Mouse (Mus musculus) kidney, adult 18-20 months (tissue): ENCODE results near the gene Rbfox1.

ENCODE experiments used
- DNase-seq: peaks from one replicate; pipeline ENCODE4 v3.0.0; 2021

Rbfox1 gene

GRCm38 (mm10) chr16:6736998-6737397, 851.8 kb downstream of the Rbfox1 start:
- DNase-seq = no peak

DNA sequence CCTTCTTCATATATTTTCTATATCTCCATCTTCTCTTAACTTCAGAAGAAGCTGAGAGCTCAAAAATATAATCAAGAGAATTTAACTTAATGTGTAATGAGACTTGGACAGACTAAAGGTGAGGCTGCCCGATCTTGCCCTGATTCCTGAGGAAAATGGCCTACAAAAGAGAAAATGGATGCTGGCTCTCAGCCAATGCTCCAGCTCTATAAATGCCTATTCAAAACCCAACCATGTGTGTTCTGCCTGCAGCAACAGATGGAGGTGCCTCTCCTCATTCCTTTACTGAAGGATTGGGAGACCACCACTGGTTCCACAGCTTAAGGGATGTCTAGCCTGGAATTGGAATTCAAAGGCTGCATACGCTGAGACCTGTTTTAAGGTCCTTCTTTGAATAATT, 861.0 kb downstream of the Rbfox1 start:
- DNase-seq = no peak

GRCm38 (mm10) chr16:6750491-6750890, 865.3 kb downstream of the Rbfox1 start:
- DNase-seq = no peak

- DNase-seq = no peak
Measured at GRCm38 (mm10) chr16:6754847-6755246, 869.7 kb downstream of the Rbfox1 start.

DNA sequence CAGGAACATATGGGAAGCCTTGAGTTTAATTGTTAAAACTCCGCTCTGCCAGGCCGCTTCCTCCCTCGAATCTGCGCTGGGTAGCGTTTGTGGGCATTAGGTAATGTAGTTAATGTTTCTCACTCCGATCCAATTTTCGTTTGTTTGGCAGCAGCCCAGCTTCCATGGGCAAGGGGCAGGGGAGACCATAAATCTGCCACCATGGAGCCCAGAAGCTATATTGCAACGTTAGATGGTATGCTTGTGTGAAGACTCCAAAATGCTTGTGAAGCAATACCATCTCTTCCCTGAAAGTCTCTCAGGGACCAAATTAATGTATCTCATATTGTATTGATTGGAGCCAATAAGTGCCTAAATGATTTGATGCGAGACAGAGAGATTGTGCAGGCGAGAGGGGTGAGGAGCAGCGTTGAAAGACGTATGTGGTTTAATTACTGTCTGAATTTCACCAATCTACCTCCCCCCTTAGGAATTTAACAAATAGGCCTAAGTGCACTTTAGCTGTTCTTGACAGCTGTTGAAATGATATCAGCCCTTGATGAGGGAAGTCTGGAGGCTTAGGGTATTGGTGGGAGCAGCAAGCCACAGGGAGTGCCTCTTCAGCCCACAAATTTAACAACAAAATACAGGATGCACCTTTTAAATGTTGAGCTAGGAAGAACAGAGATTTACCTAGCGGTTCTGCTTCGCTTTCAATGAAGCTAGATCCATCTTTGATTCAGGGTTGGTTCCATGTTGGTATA, 884.5 kb downstream of the Rbfox1 start:
- DNase-seq = no peak

GRCm38 (mm10) chr16:6777506-6778185, 892.5 kb downstream of the Rbfox1 start:
- no peak for DNase-seq

DNA sequence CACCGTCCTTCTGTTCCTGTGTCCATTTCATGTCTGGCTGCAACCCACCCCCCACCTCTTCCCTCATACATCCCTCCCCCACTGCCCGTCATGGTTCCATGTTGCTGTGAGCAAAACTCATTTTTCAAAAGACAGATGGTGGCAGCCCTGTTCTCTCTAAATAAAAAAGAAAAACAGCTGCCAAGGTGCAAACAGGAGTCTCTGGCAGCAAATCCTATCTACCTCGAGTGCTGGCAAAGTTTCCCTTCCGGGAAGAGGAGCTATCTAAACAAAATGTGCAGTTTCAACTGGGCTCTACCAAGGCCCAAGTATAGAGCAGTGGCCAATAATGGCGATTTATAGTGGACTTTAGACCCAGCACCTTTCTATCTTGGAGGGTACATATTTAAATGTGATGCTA, 899.0 kb downstream of the Rbfox1 start:
- DNase-seq = no peak

GRCm38 (mm10) chr16:6785026-6785425, 899.9 kb downstream of the Rbfox1 start:
- no peak for DNase-seq

DNA sequence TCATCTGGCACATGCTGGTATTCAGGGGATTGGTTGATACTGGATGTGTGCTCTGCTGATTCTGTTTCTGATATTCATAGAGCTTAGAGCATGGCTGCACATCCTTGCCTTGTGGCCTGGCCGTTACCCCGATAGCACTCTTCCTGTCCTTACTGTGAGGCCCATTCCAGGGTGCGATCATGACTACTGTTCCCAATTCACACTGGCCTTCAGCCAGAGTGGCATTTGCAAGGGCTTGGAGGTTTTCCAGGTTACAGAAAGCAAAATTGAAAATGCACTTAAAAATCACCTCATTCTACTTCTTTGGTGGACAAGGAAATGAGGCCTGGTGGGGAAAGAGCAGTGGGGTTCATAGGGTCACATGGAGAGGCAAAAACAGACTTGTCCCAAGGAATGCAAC, 906.1 kb downstream of the Rbfox1 start:
- DNase-seq = no peak

DNA sequence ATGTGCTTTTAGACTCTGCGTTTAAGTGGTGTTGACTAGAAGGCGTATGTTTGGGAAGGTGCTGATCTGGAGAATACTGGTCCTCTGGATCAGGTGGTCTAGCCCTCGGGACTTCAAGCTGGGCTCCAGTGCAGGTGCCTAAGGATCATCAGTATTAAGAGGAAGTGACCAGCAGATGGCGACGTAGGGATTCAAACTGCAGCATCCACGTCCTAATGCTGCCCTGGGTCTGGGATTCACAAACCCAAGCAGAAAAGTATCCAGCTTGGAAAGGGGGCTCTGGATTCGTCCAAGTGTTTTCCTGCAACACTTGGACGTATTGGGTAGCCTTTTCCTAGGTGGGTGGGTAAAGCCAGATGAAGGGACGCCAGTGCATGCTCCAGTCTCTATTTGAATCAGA, 906.5 kb downstream of the Rbfox1 start:
- DNase-seq = peak; percentile 33

DNA sequence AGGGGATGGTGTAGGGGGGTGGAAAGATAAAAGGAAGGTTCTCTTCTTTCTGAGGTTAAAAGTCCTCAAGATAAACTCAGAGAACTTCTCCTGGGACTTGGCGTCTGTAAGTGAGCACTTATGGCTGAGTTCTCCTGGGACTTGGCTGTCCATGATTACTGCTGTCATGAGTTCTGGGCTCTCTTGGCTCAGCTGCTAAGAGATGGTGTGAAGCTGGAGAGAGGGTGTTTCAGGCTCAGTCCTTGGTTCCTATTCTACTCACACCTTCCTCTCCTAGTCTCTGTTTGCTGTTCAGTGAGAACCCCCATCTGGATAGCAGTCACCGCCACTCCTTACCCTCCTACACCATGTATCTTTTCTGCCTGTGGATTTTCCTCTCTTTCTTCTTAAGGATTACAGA, 921.1 kb downstream of the Rbfox1 start:
- no peak for DNase-seq

DNA sequence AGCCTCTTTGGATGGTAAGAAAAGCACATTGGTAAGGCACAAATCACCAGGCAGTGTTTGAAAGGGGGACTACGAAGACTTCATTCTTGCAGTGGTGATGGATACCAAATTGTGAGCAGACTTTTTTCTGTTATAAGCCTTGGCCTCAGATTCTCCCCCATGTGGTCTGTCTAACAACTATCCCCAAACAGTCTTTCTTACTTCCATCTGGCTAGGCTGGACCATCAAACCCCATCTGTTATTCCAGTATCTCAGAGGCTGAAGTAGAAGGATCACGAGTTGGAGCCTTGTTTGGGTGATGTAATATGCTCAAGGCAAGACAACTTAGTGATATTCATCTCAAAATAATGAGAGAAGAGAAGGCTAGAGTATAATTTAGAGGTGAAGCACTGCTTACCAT, 922.7 kb downstream of the Rbfox1 start:
- DNase-seq = no peak

- no peak for DNase-seq
Measured at GRCm38 (mm10) chr16:6813871-6814270, 928.7 kb downstream of the Rbfox1 start.

- no peak for DNase-seq
Measured at GRCm38 (mm10) chr16:6821741-6822140, 936.6 kb downstream of the Rbfox1 start.

DNA sequence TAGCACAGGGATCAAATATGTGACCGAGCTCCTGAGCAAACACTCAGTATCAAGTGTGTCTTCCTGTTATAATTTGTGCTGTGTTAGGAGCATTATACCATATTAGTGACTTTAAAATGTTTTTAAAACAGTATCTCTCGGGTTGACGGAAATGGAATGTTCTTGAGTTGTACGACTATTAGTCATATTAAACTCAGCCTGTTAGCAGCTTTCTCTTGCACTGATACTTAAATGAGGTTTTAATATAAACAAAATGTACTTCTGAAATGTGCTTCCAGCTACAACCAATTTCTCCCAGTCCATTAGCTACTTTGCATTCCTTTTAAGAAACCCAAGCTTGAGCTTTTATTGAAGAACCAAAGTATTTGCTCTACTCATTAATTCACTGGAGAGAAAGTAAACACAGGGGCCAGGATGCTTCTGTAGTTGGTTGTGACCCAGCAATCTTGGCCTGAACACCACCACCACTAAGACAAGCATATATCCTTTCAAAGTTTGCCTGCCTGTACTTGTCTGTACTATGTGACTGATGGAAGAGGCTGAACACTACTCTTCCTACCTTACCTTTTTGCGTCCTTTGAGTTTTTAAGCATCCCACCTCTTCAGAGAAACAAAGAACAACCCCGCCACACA, 944.9 kb downstream of the Rbfox1 start:
- DNase-seq = no peak

- DNase-seq = no peak
Measured at GRCm38 (mm10) chr16:6833486-6833885, 948.3 kb downstream of the Rbfox1 start.

DNA sequence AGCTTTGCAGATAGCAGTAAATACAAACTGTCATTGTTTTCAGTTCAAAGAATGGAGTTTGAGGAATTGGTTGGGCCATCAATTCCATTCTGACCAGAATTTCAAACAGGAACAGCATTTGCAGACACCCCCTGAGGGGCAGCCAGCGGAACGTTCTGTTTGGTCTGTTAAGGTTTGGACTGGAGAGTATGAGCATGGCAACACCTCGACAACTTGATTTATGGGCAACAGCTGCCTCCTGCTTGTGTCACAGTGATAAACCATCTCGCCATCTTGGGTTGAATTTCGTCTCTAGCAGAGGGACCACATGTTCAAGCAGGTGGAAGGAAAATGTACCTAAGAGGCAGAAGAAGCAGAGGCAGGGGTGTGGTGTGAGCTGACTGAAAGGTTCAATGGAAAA, 949.9 kb downstream of the Rbfox1 start:
- DNase-seq = no peak

GRCm38 (mm10) chr16:6839299-6839995, 954.3 kb downstream of the Rbfox1 start:
- peak; percentile 11 for DNase-seq

DNA sequence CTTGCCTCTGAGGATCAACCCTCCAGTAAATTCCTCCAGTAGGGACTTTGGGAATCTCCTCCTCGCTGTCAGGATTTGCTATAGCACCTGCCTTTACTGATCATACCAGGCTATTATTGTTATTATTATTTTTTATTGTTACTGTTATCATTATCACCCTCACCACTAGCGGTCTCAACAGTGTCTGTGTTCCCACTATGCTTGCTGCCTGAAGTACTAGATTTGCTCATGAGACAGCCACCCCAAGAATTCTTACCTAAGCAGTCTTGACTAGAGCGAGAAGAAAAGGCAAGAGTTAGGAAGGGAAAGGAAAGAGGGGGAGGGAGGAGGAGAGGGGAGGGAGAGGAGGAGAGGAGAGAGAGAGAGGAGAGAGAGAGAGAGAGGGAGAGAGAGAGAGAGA, 954.9 kb downstream of the Rbfox1 start:
- DNase-seq = no peak

DNA sequence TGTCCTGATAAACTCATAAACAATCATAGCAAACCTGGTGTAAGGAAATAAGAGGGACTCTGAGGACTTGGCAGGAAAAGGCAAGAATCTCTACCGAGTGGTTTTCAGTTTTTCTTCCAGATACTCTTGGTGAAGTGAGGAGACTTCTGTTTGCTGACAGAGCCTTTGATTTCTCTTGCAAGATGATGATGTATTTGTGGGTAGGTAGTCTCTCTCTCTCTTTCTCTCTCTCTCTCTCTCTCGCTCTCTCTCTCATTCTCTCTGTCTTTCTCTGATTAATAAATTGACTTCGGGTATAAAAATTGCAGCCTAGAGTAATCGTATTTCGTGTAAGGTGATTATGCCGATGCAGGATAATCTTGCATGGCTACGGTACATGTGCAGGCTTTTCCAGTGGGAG, 955.3 kb downstream of the Rbfox1 start:
- DNase-seq = no peak

DNA sequence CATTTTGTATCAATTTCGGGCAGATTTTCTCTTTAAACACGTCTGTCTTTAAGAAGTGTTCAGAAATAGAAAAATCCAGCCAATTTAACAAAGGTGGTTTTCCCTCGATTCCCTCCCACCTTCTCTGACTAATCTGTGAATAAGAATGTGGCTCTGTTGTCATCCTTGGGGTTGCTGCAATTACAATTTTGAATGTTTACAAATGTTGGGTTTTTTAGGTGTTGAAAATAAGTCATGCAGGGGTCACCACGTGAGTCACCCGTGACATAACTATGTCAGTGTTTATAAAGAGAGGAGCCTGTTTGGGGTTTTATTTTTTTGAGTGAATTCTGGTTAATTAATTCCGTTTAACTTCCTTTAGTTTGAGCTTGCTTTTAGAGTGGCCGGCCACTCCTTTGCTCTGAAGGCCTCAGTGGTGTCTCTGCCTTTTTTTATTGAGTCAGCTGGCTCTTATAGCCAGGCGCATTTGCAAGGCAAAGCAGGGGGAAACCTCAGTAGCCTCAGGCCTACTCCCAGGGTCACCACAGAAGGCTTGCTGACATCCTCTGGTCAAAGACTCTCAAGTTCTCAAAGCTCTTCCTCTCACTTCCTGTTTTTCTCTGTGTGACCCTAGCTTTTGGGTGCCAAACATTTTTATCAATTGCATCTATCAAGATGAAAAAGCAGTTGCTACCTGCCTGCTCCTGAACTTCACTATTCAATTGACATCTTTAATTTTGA, 957.1 kb downstream of the Rbfox1 start:
- no peak for DNase-seq

- DNase-seq = no peak
Measured at GRCm38 (mm10) chr16:6844659-6845058, 959.5 kb downstream of the Rbfox1 start.

DNA sequence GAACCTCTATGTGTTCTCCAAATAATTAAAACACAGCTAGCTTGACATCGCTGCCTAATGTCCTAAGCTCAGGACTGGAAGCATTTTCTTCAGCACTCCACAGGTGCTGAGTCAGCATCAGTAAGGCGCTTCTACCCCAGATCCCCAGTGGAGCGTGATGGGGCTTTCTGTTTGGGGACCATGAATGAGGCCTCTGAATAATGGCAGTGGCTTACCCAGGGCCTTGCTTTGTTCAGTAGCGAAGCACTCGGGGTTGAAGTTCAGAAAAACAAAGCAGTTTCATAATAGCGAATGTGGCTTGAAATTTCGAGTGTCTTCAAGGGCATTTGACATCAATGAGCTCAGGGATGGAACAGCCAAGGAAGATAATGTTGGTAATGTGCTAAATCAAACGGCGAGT, 966.2 kb downstream of the Rbfox1 start:
- DNase-seq = no peak
